Comparison of ENCODE assay signal across 13 mouse cellular contexts in genomic region chr7:24451855-24452311, GRCm38 (mm10). TPM values are rescaled to one million over a fixed set of nuclear protein-coding genes. Genes with fewer than 3 reads are reported as not detected.
DNase-seq lines count a peak whose midpoint lies in the region; ATAC-seq lines count a peak whose summit lies in the region.
"Had no signal": no experiment of that assay in that cellular context is flagged by ENCODE, and none has a peak within 500 bp of the region (broad histone marks: within the 10 kb centered on the region; RNA-seq: fewer than 3 reads in every experiment).

Irgc1 (minus strand) TSS chr7:24452297.

- DNase-seq in thymus, postnatal 25 days = peak; percentile 33
- DNase-seq in thymus, postnatal 36 days = no peak
- peak; percentile 57 for DNase-seq in T-cell, adult 2 months (ENCODE audit: low spot score)
- no peak for DNase-seq in retina, embryonic 14.5 days (ENCODE audit: low spot score)
- DNase-seq in layer of hippocampus, adult 11-12 months (ENCODE audit: low spot score) = no peak
- DNase-seq: cerebellum, adult 9-10 months; heart, adult 18-20 months; kidney, adult 9 months; lung, postnatal 4 days; midbrain, embryonic 14.5 days had no signal

- 0 out of 2 replicates have a peak, but pooled peaks have one; percentile 21 for ATAC-seq in megakaryocyte progenitor cell, adult 5-6 weeks (replicated peaks; ENCODE audit: poor library complexity)
- ATAC-seq in cerebellum, adult (ENCODE audit: insufficient number of reproducible peaks, low FRiP score, low TSS enrichment) = no peak

RNA-seq across cellular contexts. Expression of gene Irgc1, which starts in this region (rescaled TPM):
- 0.07 TPM in 1 of 2 replicates, not detected in the other for total RNA-seq in megakaryocyte progenitor cell, adult 5-6 weeks (2015)
- total RNA-seq in megakaryocyte progenitor cell, adult 5-6 weeks (2017) = not detected in 2 replicates
- total RNA-seq: heart, adult 18-20 months; MEL had no signal

Comparison
In these comparisons a context has a peak if more than half of its experiments do, and no peak if none do; other contexts are left out.
1. DNase-seq: peak in thymus, postnatal 25 days (single experiment) and T-cell, adult 2 months (single experiment); none in thymus, postnatal 36 days (0 of 2), retina, embryonic 14.5 days (single experiment) and layer of hippocampus, adult 11-12 months (single experiment).
2. Peak in ATAC-seq in megakaryocyte progenitor cell, adult 5-6 weeks; RNA of the gene not detected or under 1 TPM.